Mouse (Mus musculus): ENCODE data around the gene Hes6. TPM values are rescaled to one million over a fixed set of nuclear protein-coding genes. Genes with fewer than 3 reads are reported as not detected.
A peak's percentile ranks its signal among the peaks of the same experiment; 100 is the strongest.

Gene Hes6
- polyA plus RNA-seq, 1 experiment from 2014 or later = 100 TPM

DNA sequence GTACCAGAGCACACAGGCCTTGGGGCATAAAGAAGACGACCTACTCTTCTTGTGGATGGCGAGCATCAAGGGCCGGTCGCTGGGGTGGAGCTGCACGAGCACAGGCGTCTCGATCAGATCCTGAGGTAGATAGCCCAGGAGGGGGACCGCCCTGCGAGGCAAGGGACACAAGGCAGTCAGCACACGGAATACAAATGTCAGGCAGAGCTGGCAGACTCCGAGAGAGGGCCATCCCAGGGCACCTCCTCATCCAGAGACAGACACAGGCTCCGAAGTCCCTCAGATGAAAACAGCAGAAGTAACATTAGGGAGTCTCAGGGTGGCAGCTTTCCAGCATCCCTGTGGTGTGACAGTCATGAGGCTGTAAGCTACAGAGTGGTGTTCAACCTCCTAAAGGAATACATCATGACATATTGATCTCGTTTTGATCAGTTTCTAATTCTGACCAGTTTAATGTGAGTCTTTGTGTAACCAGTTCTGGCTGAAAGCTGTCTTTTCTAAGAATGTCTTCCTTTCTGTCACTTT lies 21.8 kb upstream of the Hes6 start:
- Histone ChIP-seq H3K4me2 (ENCODE audit: low read depth, low read length) (no peak overlapping the region), H3K27me3 (ENCODE audit: control insufficient read depth, insufficient read depth, low read length) (no peaks in the 10 kb centered on the region), H3K4me3 (ENCODE audit: low read depth, low read length) (no peak overlapping the region), H3K9ac (replicated peaks; ENCODE audit: low read depth, low read length) (no peak overlapping the region), H3K36me3 (ENCODE audit: control insufficient read depth, insufficient read depth, low read length) (peaks cover 17% of the 10 kb centered on the region), H3K27ac (ENCODE audit: low read depth, low read length) (no peak overlapping the region), H3K4me1 (ENCODE audit: control insufficient read depth, insufficient read depth, low read length) (peaks cover 4% of the 10 kb centered on the region; the same call in 1 of the 2 replicates), H3K9me3 (ENCODE audit: control insufficient read depth, low read length) (no peaks in the 10 kb centered on the region)
- 78% methylated on average over 13 of the region's 13 CpGs for WGBS
- no peak for ATAC-seq (ENCODE audit: low read depth)

DNA sequence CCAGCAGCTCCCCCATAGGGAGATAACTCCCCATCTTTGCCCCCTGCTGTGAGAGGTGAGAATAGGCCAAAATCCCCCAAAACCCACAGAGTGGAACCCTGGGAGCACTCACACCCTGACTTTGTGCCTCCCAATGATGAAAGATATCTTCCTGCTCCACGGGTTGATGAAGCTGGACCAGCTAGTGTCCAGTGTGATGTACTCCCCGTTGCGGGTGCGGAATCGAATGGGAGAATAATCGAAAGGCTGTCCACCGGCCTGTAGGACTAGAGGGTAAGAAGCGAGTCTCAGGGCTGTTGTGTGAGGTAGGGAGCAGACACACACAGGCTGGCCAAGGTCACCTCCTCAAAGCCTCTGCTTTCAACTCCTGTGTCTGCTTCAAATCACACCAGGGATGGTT lies 21.1 kb upstream of the Hes6 start:
- WGBS = 96% methylated on average over 8 of the region's 8 CpGs
- Histone ChIP-seq H3K4me2 (ENCODE audit: low read depth, low read length) (no peak overlapping the region), H3K36me3 (ENCODE audit: control insufficient read depth, insufficient read depth, low read length) (peaks cover 18% of the 10 kb centered on the region), H3K27ac (ENCODE audit: low read depth, low read length) (no peak overlapping the region), H3K9ac (replicated peaks; ENCODE audit: low read depth, low read length) (no peak overlapping the region), H3K4me1 (ENCODE audit: control insufficient read depth, insufficient read depth, low read length) (peaks cover 4% of the 10 kb centered on the region; the same call in 1 of the 2 replicates), H3K9me3 (ENCODE audit: control insufficient read depth, low read length) (no peaks in the 10 kb centered on the region), H3K4me3 (ENCODE audit: low read depth, low read length) (no peak overlapping the region), H3K27me3 (ENCODE audit: control insufficient read depth, insufficient read depth, low read length) (no peaks in the 10 kb centered on the region)
- ATAC-seq (ENCODE audit: low read depth) = no peak

DNA sequence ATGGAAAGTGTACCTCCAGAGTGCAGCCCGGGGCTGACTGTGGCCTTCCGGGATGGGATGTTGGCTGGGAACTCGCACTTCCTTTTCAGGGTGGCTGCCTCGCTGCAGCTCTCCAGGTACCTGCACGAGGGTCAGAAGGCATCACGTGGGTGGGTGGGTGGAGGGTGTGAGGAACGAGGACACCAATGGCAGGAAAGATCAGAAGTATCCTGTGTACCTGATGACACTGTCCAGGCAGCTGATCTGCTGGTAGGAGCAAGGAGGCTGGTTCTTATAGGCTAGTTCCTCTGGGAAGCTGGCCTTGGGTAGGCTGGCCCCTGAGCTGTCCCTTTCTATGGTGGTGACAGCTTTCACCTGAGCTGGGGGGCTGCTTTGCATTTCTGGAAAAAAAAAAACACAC lies 16.9 kb upstream of the Hes6 start:
- Histone ChIP-seq H3K4me3 (ENCODE audit: low read depth, low read length) (no peak overlapping the region), H3K4me1 (ENCODE audit: control insufficient read depth, insufficient read depth, low read length) (no peaks in the 10 kb centered on the region), H3K27ac (ENCODE audit: low read depth, low read length) (no peak overlapping the region), H3K27me3 (ENCODE audit: control insufficient read depth, insufficient read depth, low read length) (no peaks in the 10 kb centered on the region), H3K9me3 (ENCODE audit: control insufficient read depth, low read length) (no peaks in the 10 kb centered on the region), H3K9ac (replicated peaks; ENCODE audit: low read depth, low read length) (no peak overlapping the region), H3K36me3 (ENCODE audit: control insufficient read depth, insufficient read depth, low read length) (peaks cover 22% of the 10 kb centered on the region), H3K4me2 (ENCODE audit: low read depth, low read length) (no peak overlapping the region)
- 87% methylated on average over 7 of the region's 7 CpGs for WGBS
- no peak for ATAC-seq (ENCODE audit: low read depth)

DNA sequence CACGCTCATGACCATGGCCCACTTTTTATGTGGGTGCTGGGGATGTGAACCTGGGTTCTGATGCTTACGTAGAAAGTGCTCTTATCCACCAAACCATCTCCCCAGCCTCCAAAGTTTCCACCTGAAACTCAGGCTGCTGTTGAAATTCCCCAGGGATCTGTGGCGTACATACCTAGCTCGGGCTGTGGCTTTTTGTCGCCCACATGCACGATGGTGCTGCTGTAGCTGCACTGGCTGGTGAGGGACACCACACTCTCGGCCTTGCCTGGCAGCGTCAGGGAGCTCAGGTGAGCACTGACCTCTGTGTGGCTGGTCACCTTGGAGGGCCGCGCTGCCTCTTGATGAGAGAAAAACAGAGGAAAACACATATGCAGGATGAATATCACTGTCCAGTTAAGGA lies 15.4 kb upstream of the Hes6 start:
- no peaks in the 10 kb centered on the region for H3K27me3 ChIP-seq (ENCODE audit: control insufficient read depth, insufficient read depth, low read length)
- no peak overlapping the region for H3K4me2 ChIP-seq (ENCODE audit: low read depth, low read length)
- no peak overlapping the region for H3K27ac ChIP-seq (ENCODE audit: low read depth, low read length)
- no peak overlapping the region for H3K9ac ChIP-seq (replicated peaks; ENCODE audit: low read depth, low read length)
- H3K4me1 ChIP-seq (ENCODE audit: control insufficient read depth, insufficient read depth, low read length) = no peaks in the 10 kb centered on the region
- WGBS = 92% methylated on average over 10 of the region's 10 CpGs
- no peak overlapping the region for H3K4me3 ChIP-seq (ENCODE audit: low read depth, low read length)
- ATAC-seq (ENCODE audit: low read depth) = no peak
- H3K9me3 ChIP-seq (ENCODE audit: control insufficient read depth, low read length) = no peaks in the 10 kb centered on the region
- peaks cover 22% of the 10 kb centered on the region for H3K36me3 ChIP-seq (ENCODE audit: control insufficient read depth, insufficient read depth, low read length)

DNA sequence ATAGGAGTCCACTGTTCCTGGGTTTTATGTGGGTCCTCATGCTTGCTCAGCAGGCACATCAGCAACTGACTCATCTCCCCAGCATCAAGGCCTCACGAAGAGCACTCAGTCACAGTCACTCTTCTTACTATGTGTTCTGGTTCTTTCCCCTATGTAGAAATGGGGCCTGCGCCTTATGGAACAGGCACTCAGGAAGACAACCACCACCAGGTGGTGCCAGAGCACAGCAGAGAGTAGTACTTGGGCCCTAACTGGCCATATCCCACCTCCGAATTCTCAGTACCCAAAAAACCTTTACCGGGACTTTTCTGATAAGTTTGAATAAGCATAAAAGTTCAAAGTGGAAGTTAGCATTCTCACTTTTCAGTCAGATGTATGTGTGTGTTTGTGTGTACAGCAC lies 14.8 kb upstream of the Hes6 start:
- no peak overlapping the region for H3K27ac ChIP-seq (ENCODE audit: low read depth, low read length)
- H3K27me3 ChIP-seq (ENCODE audit: control insufficient read depth, insufficient read depth, low read length) = no peaks in the 10 kb centered on the region
- no peaks in the 10 kb centered on the region for H3K9me3 ChIP-seq (ENCODE audit: control insufficient read depth, low read length)
- peak; percentile 74; the same call in 1 of the 2 replicates for ATAC-seq (ENCODE audit: low read depth)
- WGBS = 43% methylated on average over 4 of the region's 4 CpGs
- no peak overlapping the region for H3K9ac ChIP-seq (replicated peaks; ENCODE audit: low read depth, low read length)
- H3K4me2 ChIP-seq (ENCODE audit: low read depth, low read length) = no peak overlapping the region
- no peak overlapping the region for H3K4me3 ChIP-seq (ENCODE audit: low read depth, low read length)
- peaks cover 22% of the 10 kb centered on the region for H3K36me3 ChIP-seq (ENCODE audit: control insufficient read depth, insufficient read depth, low read length)
- H3K4me1 ChIP-seq (ENCODE audit: control insufficient read depth, insufficient read depth, low read length) = no peaks in the 10 kb centered on the region

DNA sequence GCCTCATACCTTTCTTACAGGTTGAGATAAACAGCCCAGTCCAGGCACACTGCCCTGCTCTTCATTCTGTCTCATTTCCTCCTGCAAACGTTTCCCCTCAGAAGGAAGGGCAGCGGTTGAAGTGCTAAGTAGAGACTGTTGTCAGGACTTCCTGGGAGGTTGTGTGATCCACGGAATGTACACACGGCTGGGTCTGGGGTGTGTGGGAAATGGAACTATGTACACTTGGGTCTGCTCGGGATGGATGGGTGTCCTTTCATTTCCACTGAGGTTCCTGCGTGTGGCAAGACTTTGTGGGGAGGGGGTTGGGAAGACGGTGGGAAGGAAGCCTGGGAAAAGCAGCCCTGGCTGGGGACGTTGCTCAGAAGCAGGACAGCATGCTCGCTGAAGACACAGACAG lies 12.6 kb upstream of the Hes6 start:
- ATAC-seq (ENCODE audit: low read depth) = no peak
- Histone ChIP-seq H3K27ac (ENCODE audit: low read depth, low read length) (no peak overlapping the region), H3K4me1 (ENCODE audit: control insufficient read depth, insufficient read depth, low read length) (no peaks in the 10 kb centered on the region), H3K9me3 (ENCODE audit: control insufficient read depth, low read length) (no peaks in the 10 kb centered on the region), H3K4me2 (ENCODE audit: low read depth, low read length) (no peak overlapping the region), H3K36me3 (ENCODE audit: control insufficient read depth, insufficient read depth, low read length) (peaks cover 12% of the 10 kb centered on the region), H3K27me3 (ENCODE audit: control insufficient read depth, insufficient read depth, low read length) (no peaks in the 10 kb centered on the region), H3K4me3 (ENCODE audit: low read depth, low read length) (no peak overlapping the region), H3K9ac (replicated peaks; ENCODE audit: low read depth, low read length) (no peak overlapping the region)
- WGBS = 88% methylated on average over 9 of the region's 9 CpGs

DNA sequence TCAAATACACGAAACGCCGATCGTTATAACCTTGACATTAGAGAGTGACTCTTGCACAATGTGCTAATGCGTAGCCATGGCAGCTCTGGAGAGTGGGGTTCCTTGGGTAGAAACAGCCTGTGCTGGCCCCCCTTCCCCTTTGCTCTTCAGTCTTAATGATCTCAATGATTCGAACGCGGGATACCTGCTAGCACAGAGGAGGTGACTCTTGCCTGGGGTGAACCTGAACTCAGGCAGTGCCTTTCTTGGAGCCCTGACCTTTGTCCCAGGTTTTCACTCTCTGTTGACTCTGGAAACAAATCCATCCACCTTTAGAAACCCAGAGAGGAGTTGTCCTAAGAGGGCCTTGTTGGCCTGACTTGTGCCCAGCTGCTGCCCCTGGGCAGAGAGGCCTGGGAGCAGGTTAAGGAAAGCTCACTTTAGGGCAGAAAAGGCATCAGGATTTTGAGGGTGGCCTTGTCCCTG lies 6.8 kb upstream of the Hes6 start:
- H3K9ac ChIP-seq (replicated peaks; ENCODE audit: low read depth, low read length) = no peak overlapping the region
- 94% methylated on average over 8 of the region's 8 CpGs for WGBS

DNA sequence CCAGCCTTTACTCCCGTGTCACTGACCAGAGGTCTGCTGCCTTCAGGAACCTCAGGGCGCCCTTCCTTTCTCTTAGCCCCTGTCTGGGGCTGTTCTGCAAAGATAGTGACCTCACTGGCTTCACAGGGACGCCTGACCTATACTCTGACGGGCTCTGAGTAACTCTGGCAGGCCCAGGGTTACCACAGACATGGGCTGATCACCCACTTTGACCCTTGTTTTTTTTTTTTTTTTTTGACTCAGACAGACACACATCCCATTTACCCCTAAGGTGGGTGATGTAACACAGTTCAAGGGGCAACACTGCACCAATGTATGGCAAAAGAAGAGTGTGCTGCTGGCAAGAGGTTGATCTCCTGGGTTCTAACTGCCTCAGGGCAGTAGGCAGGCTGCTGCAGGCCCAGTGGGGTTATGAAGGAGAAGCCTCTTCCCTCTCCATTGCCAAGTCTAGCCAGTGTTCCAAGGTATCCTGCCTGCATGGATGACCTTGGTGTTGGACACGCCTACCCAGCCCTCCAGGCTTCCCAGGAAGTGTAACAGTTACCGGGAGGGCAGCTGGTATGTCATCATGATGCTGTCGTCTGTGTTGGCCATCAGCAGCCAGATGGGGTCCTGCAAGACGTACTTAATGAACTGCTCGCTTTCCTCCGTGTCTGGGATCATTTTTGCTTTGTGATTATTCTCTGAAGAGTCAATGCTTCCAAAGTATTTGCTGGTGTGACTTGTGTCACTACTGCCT lies 6.2 kb upstream of the Hes6 start:
- H3K9me3 ChIP-seq (ENCODE audit: control insufficient read depth, low read length) = no peaks in the 10 kb centered on the region
- H3K27ac ChIP-seq (ENCODE audit: low read depth, low read length) = no peak overlapping the region
- no peak overlapping the region for H3K4me2 ChIP-seq (ENCODE audit: low read depth, low read length)
- H3K4me1 ChIP-seq (ENCODE audit: control insufficient read depth, insufficient read depth, low read length) = peaks cover 2% of the 10 kb centered on the region
- no peaks in the 10 kb centered on the region for H3K27me3 ChIP-seq (ENCODE audit: control insufficient read depth, insufficient read depth, low read length)
- H3K4me3 ChIP-seq (ENCODE audit: low read depth, low read length) = no peak overlapping the region
- peaks cover 5% of the 10 kb centered on the region for H3K36me3 ChIP-seq (ENCODE audit: control insufficient read depth, insufficient read depth, low read length)
- no peak for ATAC-seq (ENCODE audit: low read depth)
- H3K9ac ChIP-seq (replicated peaks; ENCODE audit: low read depth, low read length) = no peak overlapping the region
- 60% methylated on average over 10 of the region's 10 CpGs for WGBS

More for the DNA sequence above, 6.8 kb upstream of the Hes6 start:
- no peaks in the 10 kb centered on the region for H3K9me3 ChIP-seq (ENCODE audit: control insufficient read depth, low read length)
- no peak overlapping the region for H3K4me2 ChIP-seq (ENCODE audit: low read depth, low read length)
- no peak for ATAC-seq (ENCODE audit: low read depth)
- peaks cover 5% of the 10 kb centered on the region for H3K36me3 ChIP-seq (ENCODE audit: control insufficient read depth, insufficient read depth, low read length)
- H3K4me1 ChIP-seq (ENCODE audit: control insufficient read depth, insufficient read depth, low read length) = no peaks in the 10 kb centered on the region
- no peaks in the 10 kb centered on the region for H3K27me3 ChIP-seq (ENCODE audit: control insufficient read depth, insufficient read depth, low read length)
- no peak overlapping the region for H3K27ac ChIP-seq (ENCODE audit: low read depth, low read length)
- no peak overlapping the region for H3K4me3 ChIP-seq (ENCODE audit: low read depth, low read length)

DNA sequence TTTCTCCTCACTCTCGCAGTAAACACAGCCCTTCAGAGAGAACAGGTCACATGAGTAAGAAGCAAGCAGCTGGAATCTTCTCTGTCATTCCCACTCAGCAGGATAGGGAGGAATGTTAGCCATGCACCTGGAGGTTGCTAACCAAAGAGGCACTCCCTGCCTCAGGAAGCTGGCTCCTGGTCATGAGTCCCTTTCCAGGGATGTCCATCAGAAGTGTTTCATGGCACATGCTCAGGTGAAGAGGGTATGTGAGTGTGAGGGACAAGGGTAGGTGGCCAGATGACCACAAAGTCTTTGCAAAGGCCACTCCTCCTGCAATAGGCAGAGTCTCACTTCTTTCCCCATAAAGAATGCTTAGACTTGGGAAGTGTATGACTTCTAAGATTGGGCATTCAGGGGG lies 4.2 kb upstream of the Hes6 start:
- Histone ChIP-seq H3K9ac (replicated peaks; ENCODE audit: low read depth, low read length) (no peak overlapping the region), H3K27me3 (ENCODE audit: control insufficient read depth, insufficient read depth, low read length) (no peaks in the 10 kb centered on the region), H3K36me3 (ENCODE audit: control insufficient read depth, insufficient read depth, low read length) (peaks cover 5% of the 10 kb centered on the region), H3K4me3 (ENCODE audit: low read depth, low read length) (no peak overlapping the region), H3K27ac (ENCODE audit: low read depth, low read length) (no peak overlapping the region), H3K9me3 (ENCODE audit: control insufficient read depth, low read length) (no peaks in the 10 kb centered on the region), H3K4me2 (ENCODE audit: low read depth, low read length) (no peak overlapping the region), H3K4me1 (ENCODE audit: control insufficient read depth, insufficient read depth, low read length) (peaks cover 9% of the 10 kb centered on the region)
- ATAC-seq (ENCODE audit: low read depth) = no peak
- 61% methylated on average over 1 of the region's 1 CpGs for WGBS
